Mouse (Mus musculus) layer of hippocampus, postnatal 10 days (tissue): Measurements from ENCODE around the gene Capn5. TPM values are rescaled to one million over a fixed set of nuclear protein-coding genes. Genes with fewer than 3 reads are reported as not detected.

ENCODE experiments used
- DNase-seq, 2 experiments: peaks; one replicate each; pipeline ENCODE4 v3.0.0; 2021; ENCODE audit warnings: low spot score in 2 of 2
- total RNA-seq, 2 experiments: library from RNA; stranded (reverse); gene quantifications; 2 replicates each; pipeline ENCODE4 v1.2.3; 2021

The Capn5 gene
- total RNA-seq, 2 experiments from 2014 or later = 55.9 to 61.7 TPM

GRCm38 (mm10) chr7:98111233-98111632, 66.8 kb downstream of the Capn5 start:
- DNase-seq = no peak

- DNase-seq = no peak
Measured at GRCm38 (mm10) chr7:98109771-98110170, 68.3 kb downstream of the Capn5 start.

DNA sequence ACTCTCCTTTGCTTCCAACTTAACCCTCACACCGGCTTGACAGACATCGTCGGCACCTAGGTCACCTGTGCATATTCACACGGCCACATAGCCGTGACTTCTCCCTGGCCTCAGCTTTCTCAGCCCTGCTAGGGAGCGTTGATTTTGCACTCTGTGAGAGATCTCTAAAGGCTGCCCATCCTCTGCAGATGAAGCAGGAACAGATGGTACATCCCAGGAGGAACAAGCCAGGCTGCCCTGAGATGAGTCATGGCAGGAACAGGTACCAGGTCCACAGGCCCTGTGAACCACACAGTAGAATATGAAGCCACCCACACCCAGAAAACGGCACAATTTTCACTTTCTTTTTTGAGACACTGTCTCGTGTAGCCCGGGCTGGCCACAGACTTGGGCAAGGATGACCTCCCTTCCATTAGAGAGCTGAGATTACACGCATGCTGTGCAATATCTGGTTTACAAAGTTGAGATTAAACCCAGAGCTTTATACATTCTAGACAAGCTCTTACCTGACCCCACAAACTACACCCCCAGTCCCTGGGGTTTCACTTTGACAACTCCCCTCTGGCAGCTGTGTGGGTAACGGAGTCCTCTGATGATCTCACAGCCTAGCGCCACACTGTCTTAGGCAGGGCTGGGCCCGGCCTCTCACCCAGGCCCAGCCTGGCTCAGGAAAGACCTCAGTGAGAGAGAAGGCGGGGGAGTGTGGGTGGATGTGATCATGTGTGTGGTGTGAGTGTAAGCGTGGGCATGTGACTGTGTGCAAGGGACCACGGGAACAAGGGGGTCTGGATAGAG, 69.2 kb downstream of the Capn5 start:
- DNase-seq = no peak

- no peak for DNase-seq
Measured at GRCm38 (mm10) chr7:98106272-98106671, 71.8 kb downstream of the Capn5 start.

- no peak for DNase-seq
Measured at GRCm38 (mm10) chr7:98104481-98105435, 73.3 kb downstream of the Capn5 start.

GRCm38 (mm10) chr7:98103942-98104292, 74.2 kb downstream of the Capn5 start:
- DNase-seq = no peak

- DNase-seq = peak; percentile 90 to 92
Measured at GRCm38 (mm10) chr7:98103002-98103941, 74.8 kb downstream of the Capn5 start.

DNA sequence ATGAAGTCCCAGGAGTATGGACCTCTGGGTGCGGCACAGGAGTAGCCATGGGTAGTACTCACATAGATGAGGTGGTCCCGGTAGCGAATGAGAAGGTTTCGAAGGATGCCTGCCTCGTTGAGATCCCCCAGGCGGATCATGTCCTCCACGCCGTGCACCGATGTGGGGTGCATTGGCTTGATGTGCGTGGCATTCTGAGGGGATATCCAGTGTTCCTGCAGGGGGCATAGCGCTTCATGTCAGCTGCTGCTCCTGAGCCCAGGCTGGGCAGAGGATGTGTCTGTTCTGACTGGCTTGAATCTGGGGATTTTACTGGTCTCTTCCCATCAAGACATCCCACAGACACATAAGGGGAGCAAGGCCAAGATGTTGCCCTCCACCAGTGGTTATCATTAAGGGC, 75.6 kb downstream of the Capn5 start:
- DNase-seq = no peak

GRCm38 (mm10) chr7:98097557-98097956, 80.5 kb downstream of the Capn5 start:
- no peak for DNase-seq

- DNase-seq = no peak
Measured at GRCm38 (mm10) chr7:98095852-98096251, 82.2 kb downstream of the Capn5 start.

- no peak for DNase-seq
Measured at GRCm38 (mm10) chr7:98086346-98086745, 91.7 kb downstream of the Capn5 start.

DNA sequence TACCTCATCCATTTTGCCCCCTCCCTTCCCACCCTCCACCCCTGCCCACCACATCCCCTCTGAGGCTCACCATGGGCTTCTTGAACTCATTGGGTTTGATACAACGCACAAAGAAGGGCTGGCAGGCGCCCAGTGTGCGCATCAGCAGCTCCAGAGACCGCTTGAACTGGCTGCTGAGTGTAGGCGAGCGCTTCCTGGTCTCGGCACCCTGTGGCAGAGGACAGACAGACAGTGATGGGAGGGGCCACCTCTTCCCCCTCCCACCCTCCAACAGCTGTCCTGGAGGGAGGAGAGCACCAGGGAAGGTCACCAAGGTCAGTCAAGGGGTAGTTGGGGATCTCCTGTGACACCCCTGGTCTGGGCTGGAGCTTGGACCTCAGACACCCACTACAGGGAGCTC, 92.8 kb downstream of the Capn5 start:
- DNase-seq = no peak

GRCm38 (mm10) chr7:98084541-98085293, 93.4 kb downstream of the Capn5 start:
- DNase-seq = no peak

DNA sequence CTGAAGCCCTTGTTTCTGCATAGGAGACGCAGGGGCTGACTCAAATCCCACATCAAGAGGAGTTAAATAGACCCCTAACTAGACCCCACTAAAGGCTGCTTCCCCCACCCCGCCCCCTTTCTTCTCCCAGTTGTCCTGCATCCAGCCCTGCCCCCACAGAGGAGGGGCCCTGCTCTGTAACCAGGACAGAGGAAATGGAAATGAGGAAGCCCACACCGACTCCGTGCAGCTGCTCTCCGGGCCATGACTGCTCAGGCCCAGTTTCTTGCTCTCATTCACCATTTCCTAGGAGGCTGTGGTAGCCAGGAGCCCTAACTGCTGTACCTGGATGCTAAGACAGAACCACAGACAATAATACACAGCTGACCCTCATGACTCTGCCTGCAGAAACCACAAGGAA, 95.7 kb downstream of the Capn5 start:
- DNase-seq = no peak

DNA sequence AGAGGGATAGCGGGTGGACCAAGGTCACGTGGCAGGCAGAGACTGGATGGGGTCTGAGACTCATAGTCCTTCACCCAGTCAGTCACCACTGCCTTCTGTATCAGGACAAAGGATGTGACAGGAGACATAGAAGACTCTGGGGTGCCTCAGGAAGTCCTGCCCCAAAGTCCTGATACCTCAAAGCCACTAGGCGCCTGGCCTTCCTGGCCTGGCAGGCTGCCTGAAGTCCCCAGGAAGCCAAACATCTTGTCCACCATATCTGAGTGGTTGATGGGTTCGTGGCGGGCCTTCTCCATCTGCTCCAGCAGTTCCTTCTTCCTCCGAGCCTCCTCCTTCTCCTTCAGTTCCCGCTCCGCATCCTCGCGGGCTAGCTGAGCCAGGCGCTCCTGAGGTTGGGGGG, 100.6 kb downstream of the Capn5 start:
- no peak for DNase-seq

GRCm38 (mm10) chr7:98071620-98072019, 106.5 kb downstream of the Capn5 start:
- DNase-seq = peak; percentile 77 to 85
